1 mouse cellular context compared by ENCODE assay signal in the genomic region with DNA sequence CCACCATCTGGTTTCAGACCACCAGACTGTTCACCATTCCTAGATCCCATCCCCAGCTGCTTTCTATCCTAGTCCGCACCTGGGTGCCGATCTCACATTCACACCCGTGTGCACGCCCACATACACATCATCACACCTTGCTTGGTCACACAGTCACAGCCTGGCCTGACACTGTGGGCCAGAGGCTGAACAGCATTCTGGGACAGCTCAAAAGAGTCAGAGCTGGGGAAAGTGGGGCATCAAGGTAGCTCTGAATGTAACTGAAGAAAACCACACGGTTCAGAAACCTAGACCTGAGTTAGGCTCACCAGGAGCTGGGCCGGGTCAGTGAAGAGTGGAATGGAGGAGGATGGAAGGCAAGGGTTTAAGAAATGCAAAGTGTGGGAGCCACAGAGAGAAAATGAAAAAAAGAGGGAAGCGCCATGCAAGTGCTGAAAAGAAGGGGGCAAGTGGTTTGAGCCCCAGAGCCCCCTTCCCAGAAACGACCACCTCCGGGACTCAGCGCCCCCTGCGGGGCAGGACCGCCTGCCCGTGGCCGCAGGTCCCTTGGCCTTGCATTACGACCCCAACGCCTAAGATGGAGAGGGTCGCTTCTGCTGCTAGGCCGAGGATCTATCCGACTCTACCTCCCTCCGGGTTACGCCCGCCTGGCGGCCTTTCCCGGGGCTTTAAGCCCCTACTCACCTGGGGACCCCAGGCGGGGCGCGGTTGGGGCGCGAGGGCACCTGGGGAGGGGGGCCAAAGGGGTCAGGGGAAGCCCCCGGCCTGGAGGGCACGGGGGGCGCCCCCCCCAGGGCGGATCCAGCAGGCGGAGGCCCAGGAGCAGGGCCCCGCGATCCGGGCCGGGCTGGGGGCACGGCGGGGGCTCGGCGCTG.
TF ChIP-seq lines count a peak whose summit lies in the region.

No protein-coding gene starts in this region.

TF ChIP-seq in MEL, 35 proteins besides CTCF, POLR2A, EP300 and RAD21:
- TF ChIP-seq TCF12 (IDR thresholded peaks at IDR 0.05; ENCODE audit: low read depth, low read length) (no peak), MXI1 (IDR thresholded peaks at IDR 0.05; ENCODE audit: low read depth, low read length) (no peak), E2F4 (IDR thresholded peaks at IDR 0.05; ENCODE audit: borderline replicate concordance, low read depth, low read length) (no peak), TBP (IDR thresholded peaks at IDR 0.05; ENCODE audit: low read depth, low read length) (no peak), MEF2A (IDR thresholded peaks at IDR 0.05; ENCODE audit: extremely low read depth, insufficient replicate concordance, low read depth, low read length, poor library complexity, severe bottlenecking) (no peak)
